Comparison of ENCODE assay signal across 28 mouse cellular contexts in the genomic region with DNA sequence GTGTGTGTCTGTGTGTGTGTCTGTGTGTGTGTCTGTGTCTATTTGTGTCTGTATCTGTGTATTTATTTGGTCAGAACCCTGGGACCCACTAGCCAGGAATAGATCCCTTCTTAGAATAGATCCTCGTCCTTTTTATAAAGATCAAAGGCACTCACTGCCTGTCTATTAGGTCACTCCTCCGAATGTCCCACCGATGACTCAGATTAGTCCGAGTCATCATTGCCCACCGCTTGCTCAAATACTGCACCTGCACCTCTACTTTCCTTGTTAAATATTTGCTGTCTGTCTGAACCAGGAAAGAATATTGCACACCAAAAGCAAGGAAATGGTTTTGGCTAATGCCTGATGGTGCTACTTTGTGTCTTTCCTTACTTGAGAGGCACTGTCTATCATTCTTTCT.
"Had no signal": no experiment of that assay in that cellular context is flagged by ENCODE, and none has a peak within 500 bp of the region (broad histone marks: within the 10 kb centered on the region; RNA-seq: fewer than 3 reads in every experiment).

No protein-coding gene starts in this region.

- H3K4me3 ChIP-seq: embryonic facial prominence, embryonic 10.5 days; embryonic facial prominence, embryonic 12.5 days; embryonic facial prominence, embryonic 13.5 days; embryonic facial prominence, embryonic 15.5 days; erythroblast, embryonic 14.5 days; forebrain, embryonic 10.5 days; forebrain, embryonic 12.5 days; forebrain, embryonic 13.5 days; forebrain, embryonic 15.5 days; gastrocnemius, adult 2 months; heart, adult 2 months had no signal

- H3K9me3 ChIP-seq: embryonic facial prominence, embryonic 10.5 days; embryonic facial prominence, embryonic 12.5 days; embryonic facial prominence, embryonic 13.5 days; embryonic facial prominence, embryonic 15.5 days; forebrain, embryonic 10.5 days; forebrain, embryonic 12.5 days; forebrain, embryonic 13.5 days; forebrain, embryonic 15.5 days had no signal

- H3K9ac ChIP-seq: embryonic facial prominence, embryonic 12.5 days; embryonic facial prominence, embryonic 13.5 days; embryonic facial prominence, embryonic 15.5 days; forebrain, embryonic 12.5 days; forebrain, embryonic 13.5 days; forebrain, embryonic 15.5 days; forebrain, postnatal 0 days had no signal

- H3K36me3 ChIP-seq: embryonic facial prominence, embryonic 10.5 days; embryonic facial prominence, embryonic 12.5 days; embryonic facial prominence, embryonic 13.5 days; embryonic facial prominence, embryonic 15.5 days; forebrain, embryonic 10.5 days; forebrain, embryonic 12.5 days; forebrain, embryonic 15.5 days had no signal

- H3K4me1 ChIP-seq: embryonic facial prominence, embryonic 10.5 days; embryonic facial prominence, embryonic 12.5 days; embryonic facial prominence, embryonic 13.5 days; embryonic facial prominence, embryonic 15.5 days; forebrain, embryonic 10.5 days; forebrain, embryonic 12.5 days; forebrain, embryonic 13.5 days; forebrain, embryonic 15.5 days had no signal

- DNase-seq: cerebellum, adult 8-10 months; cerebellum, adult 9-10 months; cerebellum, adult 9-11 months; cerebellum, postnatal 10 days; cerebellum, postnatal 14 days; cerebellum, postnatal 25 days; cerebellum, postnatal 36 days; embryo, embryonic 11 days; forebrain, postnatal 0 days; gastrocnemius, adult 2 months; gastrocnemius, postnatal 10 days; gastrocnemius, postnatal 14 days; gastrocnemius, postnatal 25 days; gastrocnemius, postnatal 36 days; heart, adult 11 months; heart, adult 18-20 months; heart, adult 2 months had no signal

- ATAC-seq: forebrain, embryonic 13.5 days; forebrain, embryonic 14.5 days; forebrain, embryonic 15.5 days; forebrain, embryonic 16.5 days; forebrain, postnatal 0 days had no signal

- H3K27me3 ChIP-seq: embryonic facial prominence, embryonic 12.5 days; embryonic facial prominence, embryonic 13.5 days; embryonic facial prominence, embryonic 15.5 days; forebrain, embryonic 12.5 days; forebrain, embryonic 13.5 days; forebrain, embryonic 15.5 days had no signal

- H3K4me2 ChIP-seq: embryonic facial prominence, embryonic 12.5 days; embryonic facial prominence, embryonic 13.5 days; embryonic facial prominence, embryonic 15.5 days; forebrain, embryonic 12.5 days; forebrain, embryonic 13.5 days; forebrain, embryonic 15.5 days had no signal

- H3K27ac ChIP-seq: embryonic facial prominence, embryonic 10.5 days; embryonic facial prominence, embryonic 12.5 days; embryonic facial prominence, embryonic 13.5 days; embryonic facial prominence, embryonic 15.5 days; forebrain, embryonic 10.5 days; forebrain, embryonic 12.5 days; forebrain, embryonic 13.5 days; forebrain, embryonic 15.5 days; gastrocnemius, adult 2 months; heart, adult 2 months had no signal
